Mouse (Mus musculus): ENCODE data around the gene Pfn3.

DNA sequence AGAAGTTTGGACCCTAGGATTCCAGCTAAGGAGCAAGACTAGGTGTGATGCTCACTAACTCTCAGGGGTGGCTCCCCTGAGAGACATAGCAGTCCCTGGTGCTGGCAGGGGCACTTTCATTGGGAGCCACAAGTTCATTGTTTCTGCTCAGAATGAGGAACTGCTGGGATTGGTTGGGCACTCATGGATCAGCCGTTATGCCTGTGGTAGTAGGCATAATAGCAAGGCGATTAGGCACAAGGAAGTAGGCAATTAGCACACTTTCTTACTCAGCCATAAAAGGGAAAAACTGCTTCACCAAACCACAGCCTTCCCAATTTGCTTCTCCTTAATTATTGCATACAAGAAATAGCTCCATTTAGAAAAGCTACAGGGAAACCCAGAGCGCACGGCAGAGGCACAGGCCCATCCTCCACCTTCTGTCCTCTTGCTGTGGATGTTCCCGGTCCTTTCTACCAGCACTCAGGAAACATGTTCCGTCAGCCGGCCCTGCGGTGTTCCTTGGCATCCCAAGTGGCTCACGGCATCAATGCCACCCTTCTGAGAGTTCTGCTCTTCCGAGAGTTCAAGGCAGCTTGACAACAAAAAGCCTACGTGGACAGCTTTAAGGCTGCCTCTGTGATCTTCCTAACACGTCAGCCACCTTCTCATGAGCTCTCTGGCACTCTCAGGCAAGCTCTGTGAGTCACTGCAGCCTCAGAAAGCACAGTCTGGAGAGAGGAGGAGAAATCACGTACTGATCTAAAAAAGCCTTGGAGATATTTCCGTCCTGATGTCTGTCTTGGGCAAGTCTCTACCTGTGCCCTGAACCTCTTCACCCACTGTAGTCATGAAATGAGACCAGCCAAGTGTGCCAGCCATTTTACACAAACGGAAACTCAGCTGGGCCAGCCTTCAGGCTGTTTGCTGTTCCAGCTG is 10.8 kb downstream of the Pfn3 start:
- TF ChIP-seq CTCF (IDR thresholded peaks at IDR 0.05; ENCODE audit: low read depth, low read length) (no peak), POLR2A (IDR thresholded peaks at IDR 0.05; ENCODE audit: insufficient read depth, low read length) (no peak), EP300 (IDR thresholded peaks at IDR 0.05; ENCODE audit: insufficient read depth, low read depth, low read length) (no peak)

Data from ES-Bruce4 (cell line).